Mouse (Mus musculus): ENCODE measurements around the gene Hivep3. TPM values are rescaled to one million over a fixed set of nuclear protein-coding genes. Genes with fewer than 3 reads are reported as not detected.

Gene Hivep3
- polyA plus RNA-seq, 1 experiment from 2014 or later = 2.0 TPM

DNA sequence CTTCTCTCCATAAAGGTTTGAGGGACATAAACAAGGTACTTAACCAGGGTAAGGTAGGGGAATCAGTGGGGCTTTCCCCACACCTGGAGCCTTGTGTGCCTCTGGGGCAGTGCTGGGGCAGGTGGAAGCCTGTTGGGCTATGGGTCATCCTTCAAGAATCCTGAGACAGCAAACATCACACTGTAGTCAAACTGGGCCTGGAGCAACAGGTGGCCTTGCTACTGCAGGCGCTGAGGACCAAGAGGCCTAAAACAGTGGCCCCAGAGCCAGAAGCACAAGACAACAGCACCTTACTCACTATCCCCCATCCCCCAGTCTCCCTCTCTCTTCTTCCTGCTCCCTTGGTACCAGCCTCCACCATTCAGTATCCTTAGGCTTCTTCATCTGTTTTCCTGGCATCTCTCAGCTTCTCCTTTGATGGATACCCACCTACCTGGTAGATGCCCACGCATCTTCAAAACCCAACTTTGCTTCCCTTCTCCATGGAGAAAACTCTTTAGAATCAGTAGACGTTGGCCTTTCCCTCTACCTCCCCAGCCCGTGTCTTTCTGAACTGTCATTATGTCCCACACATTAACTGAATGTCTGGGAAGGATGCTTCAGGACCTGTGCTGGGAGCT, 289.7 kb downstream of the Hivep3 start:
- H3K9me3 ChIP-seq (ENCODE audit: control insufficient read depth, low read length) = no peaks in the 10 kb centered on the region
- no peak overlapping the region for H3K4me3 ChIP-seq (ENCODE audit: low read depth, low read length)
- WGBS = 88% methylated on average over 4 of the region's 4 CpGs
- H3K27me3 ChIP-seq (ENCODE audit: control insufficient read depth, insufficient read depth, low read length) = no peaks in the 10 kb centered on the region
- H3K36me3 ChIP-seq (ENCODE audit: control insufficient read depth, insufficient read depth, low read length) = no peaks in the 10 kb centered on the region
- no peaks in the 10 kb centered on the region for H3K4me1 ChIP-seq (ENCODE audit: control insufficient read depth, insufficient read depth, low read length)
- no peak overlapping the region for H3K27ac ChIP-seq (ENCODE audit: low read depth, low read length)
- no peak for ATAC-seq (ENCODE audit: low FRiP score)
- no peak overlapping the region for H3K4me2 ChIP-seq
- DNase-seq (ENCODE audit: low spot score, missing footprints) = no peak
- no peak overlapping the region for H3K9ac ChIP-seq (ENCODE audit: low read length)

DNA sequence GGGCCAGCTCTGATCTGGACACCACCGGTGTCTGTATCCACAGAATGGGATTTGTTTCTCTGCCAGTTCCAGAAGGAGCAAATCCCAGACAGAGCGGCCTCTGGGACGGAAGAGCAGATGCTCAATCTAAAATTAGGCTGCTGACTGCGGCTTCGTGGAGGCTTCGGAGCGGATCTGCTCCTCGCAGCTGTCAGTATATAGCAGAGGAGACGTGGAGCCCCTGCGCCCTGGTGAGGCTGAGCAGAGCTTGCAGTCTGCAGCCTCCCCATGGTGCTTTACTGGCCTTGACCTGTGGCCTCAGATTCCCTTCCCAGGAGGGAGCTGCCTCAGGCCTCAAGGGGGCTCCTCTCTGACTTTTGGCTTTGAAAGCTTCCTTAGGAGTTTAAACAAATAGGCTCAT, 290.5 kb downstream of the Hivep3 start:
- no peak overlapping the region for H3K4me2 ChIP-seq
- DNase-seq (ENCODE audit: low spot score, missing footprints) (no peak), ATAC-seq (ENCODE audit: low FRiP score) (no peak)
- no peak overlapping the region for H3K4me3 ChIP-seq (ENCODE audit: low read depth, low read length)
- H3K27ac ChIP-seq (ENCODE audit: low read depth, low read length) = no peak overlapping the region
- no peaks in the 10 kb centered on the region for H3K36me3 ChIP-seq (ENCODE audit: control insufficient read depth, insufficient read depth, low read length)
- no peaks in the 10 kb centered on the region for H3K27me3 ChIP-seq (ENCODE audit: control insufficient read depth, insufficient read depth, low read length)
- WGBS = 60% methylated on average over 10 of the region's 10 CpGs
- H3K9me3 ChIP-seq (ENCODE audit: control insufficient read depth, low read length) = no peaks in the 10 kb centered on the region
- H3K9ac ChIP-seq (ENCODE audit: low read length) = no peak overlapping the region
- H3K4me1 ChIP-seq (ENCODE audit: control insufficient read depth, insufficient read depth, low read length) = no peaks in the 10 kb centered on the region

GRCm38 (mm10) chr4:120027671-120028070, 294.1 kb downstream of the Hivep3 start:
- ATAC-seq (ENCODE audit: low FRiP score) (no peak), DNase-seq (ENCODE audit: low spot score, missing footprints) (no peak)
- Histone ChIP-seq H3K4me3 (ENCODE audit: low read depth, low read length) (no peak overlapping the region), H3K27me3 (ENCODE audit: control insufficient read depth, insufficient read depth, low read length) (peaks cover 14% of the 10 kb centered on the region), H3K4me2 (no peak overlapping the region), H3K9me3 (ENCODE audit: control insufficient read depth, low read length) (no peaks in the 10 kb centered on the region), H3K4me1 (ENCODE audit: control insufficient read depth, insufficient read depth, low read length) (no peaks in the 10 kb centered on the region), H3K36me3 (ENCODE audit: control insufficient read depth, insufficient read depth, low read length) (no peaks in the 10 kb centered on the region), H3K27ac (ENCODE audit: low read depth, low read length) (no peak overlapping the region), H3K9ac (ENCODE audit: low read length) (no peak overlapping the region)
- 81% methylated on average over 1 of the region's 1 CpGs for WGBS

- Histone ChIP-seq H3K9me3 (ENCODE audit: control insufficient read depth, low read length) (no peaks in the 10 kb centered on the region), H3K9ac (ENCODE audit: low read length) (no peak overlapping the region), H3K4me2 (no peak overlapping the region), H3K27ac (ENCODE audit: low read depth, low read length) (no peak overlapping the region), H3K27me3 (ENCODE audit: control insufficient read depth, insufficient read depth, low read length) (peaks cover 31% of the 10 kb centered on the region), H3K4me1 (ENCODE audit: control insufficient read depth, insufficient read depth, low read length) (peaks cover 4% of the 10 kb centered on the region; the same call in 1 of the 2 replicates), H3K36me3 (ENCODE audit: control insufficient read depth, insufficient read depth, low read length) (no peaks in the 10 kb centered on the region), H3K4me3 (ENCODE audit: low read depth, low read length) (no peak overlapping the region)
- WGBS = 100% methylated on average over 1 of the region's 1 CpGs
- ATAC-seq (ENCODE audit: low FRiP score) (no peak), DNase-seq (ENCODE audit: low spot score, missing footprints) (no peak)
Observed at GRCm38 (mm10) chr4:120029937-120030336, 296.4 kb downstream of the Hivep3 start.

- peak overlapping the region; percentile 85 for H3K4me2 ChIP-seq
- WGBS = under 1% methylated on average over 57 of the region's 70 CpGs
- 0 out of 2 replicates have a peak overlapping the region, but pooled peaks have one; percentile 24 for H3K9ac ChIP-seq (ENCODE audit: low read length)
Observed at GRCm38 (mm10) chr4:120032320-120032983, 298.9 kb downstream of the Hivep3 start.

GRCm38 (mm10) chr4:120032984-120033355, 299.4 kb downstream of the Hivep3 start:
- Histone ChIP-seq H3K4me3 (ENCODE audit: low read depth, low read length) (peak overlapping the region; percentile 44), H3K9me3 (ENCODE audit: control insufficient read depth, low read length) (no peaks in the 10 kb centered on the region), H3K9ac (ENCODE audit: low read length) (0 out of 2 replicates have a peak overlapping the region, but pooled peaks have one; percentile 24), H3K27ac (ENCODE audit: low read depth, low read length) (no peak overlapping the region), H3K27me3 (ENCODE audit: control insufficient read depth, insufficient read depth, low read length) (peaks cover 31% of the 10 kb centered on the region), H3K4me2 (peak overlapping the region; percentile 85), H3K4me1 (ENCODE audit: control insufficient read depth, insufficient read depth, low read length) (peaks cover 4% of the 10 kb centered on the region; the same call in 1 of the 2 replicates), H3K36me3 (ENCODE audit: control insufficient read depth, insufficient read depth, low read length) (no peaks in the 10 kb centered on the region)
- DNase-seq (ENCODE audit: low spot score, missing footprints) (peak; percentile 85), ATAC-seq (ENCODE audit: low FRiP score) (no peak)
- WGBS = 2% methylated on average over 38 of the region's 38 CpGs

More at GRCm38 (mm10) chr4:120032320-120032983, 298.9 kb downstream of the Hivep3 start:
- no peaks in the 10 kb centered on the region for H3K36me3 ChIP-seq (ENCODE audit: control insufficient read depth, insufficient read depth, low read length)
- peaks cover 4% of the 10 kb centered on the region; the same call in 1 of the 2 replicates for H3K4me1 ChIP-seq (ENCODE audit: control insufficient read depth, insufficient read depth, low read length)
- no peak overlapping the region for H3K27ac ChIP-seq (ENCODE audit: low read depth, low read length)
- no peaks in the 10 kb centered on the region for H3K9me3 ChIP-seq (ENCODE audit: control insufficient read depth, low read length)
- DNase-seq (ENCODE audit: low spot score, missing footprints) (peak; percentile 90), ATAC-seq (ENCODE audit: low FRiP score) (peak; percentile 75)
- H3K4me3 ChIP-seq (ENCODE audit: low read depth, low read length) = peak overlapping the region; percentile 44
- peaks cover 31% of the 10 kb centered on the region for H3K27me3 ChIP-seq (ENCODE audit: control insufficient read depth, insufficient read depth, low read length)

DNA sequence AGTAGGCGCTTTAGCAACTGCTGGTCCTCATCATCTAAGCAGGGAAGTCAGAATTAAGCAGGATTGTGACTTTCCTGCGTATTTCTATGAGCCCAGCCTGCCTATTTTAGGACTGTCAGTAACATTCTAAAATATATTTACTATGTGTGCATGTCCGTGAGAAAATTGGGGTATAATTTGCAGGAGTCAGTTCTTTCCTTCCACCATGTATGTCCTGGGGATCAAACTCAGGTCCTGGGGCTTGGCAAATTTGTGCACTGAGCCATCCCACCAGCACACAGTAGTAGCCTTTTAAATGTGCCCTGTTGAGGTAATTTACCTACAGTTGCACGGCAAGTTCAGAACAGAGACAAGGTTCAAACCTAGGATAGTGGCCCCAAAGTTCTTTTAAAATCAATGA, 302.7 kb downstream of the Hivep3 start:
- no peak for ATAC-seq (ENCODE audit: low FRiP score)
- Histone ChIP-seq H3K4me1 (ENCODE audit: control insufficient read depth, insufficient read depth, low read length) (peaks cover 4% of the 10 kb centered on the region; the same call in 1 of the 2 replicates), H3K4me3 (ENCODE audit: low read depth, low read length) (no peak overlapping the region), H3K27ac (ENCODE audit: low read depth, low read length) (no peak overlapping the region), H3K36me3 (ENCODE audit: control insufficient read depth, insufficient read depth, low read length) (no peaks in the 10 kb centered on the region), H3K9ac (ENCODE audit: low read length) (no peak overlapping the region), H3K9me3 (ENCODE audit: control insufficient read depth, low read length) (no peaks in the 10 kb centered on the region), H3K4me2 (no peak overlapping the region), H3K27me3 (ENCODE audit: control insufficient read depth, insufficient read depth, low read length) (peaks cover 30% of the 10 kb centered on the region)
- no peak for DNase-seq (ENCODE audit: low spot score, missing footprints)
- WGBS = 82% methylated on average over 4 of the region's 4 CpGs

- Histone ChIP-seq H3K36me3 (ENCODE audit: control insufficient read depth, insufficient read depth, low read length) (no peaks in the 10 kb centered on the region), H3K9me3 (ENCODE audit: control insufficient read depth, low read length) (no peaks in the 10 kb centered on the region), H3K4me1 (ENCODE audit: control insufficient read depth, insufficient read depth, low read length) (peaks cover 4% of the 10 kb centered on the region; the same call in 1 of the 2 replicates), H3K9ac (ENCODE audit: low read length) (no peak overlapping the region), H3K27me3 (ENCODE audit: control insufficient read depth, insufficient read depth, low read length) (peaks cover 23% of the 10 kb centered on the region), H3K4me3 (ENCODE audit: low read depth, low read length) (no peak overlapping the region), H3K27ac (ENCODE audit: low read depth, low read length) (no peak overlapping the region), H3K4me2 (no peak overlapping the region)
- no peak for ATAC-seq (ENCODE audit: low FRiP score)
- 53% methylated on average over 7 of the region's 7 CpGs for WGBS
- DNase-seq (ENCODE audit: low spot score, missing footprints) = no peak
Observed at GRCm38 (mm10) chr4:120037007-120037406, 303.4 kb downstream of the Hivep3 start.

GRCm38 (mm10) chr4:120041520-120041919, 307.9 kb downstream of the Hivep3 start:
- 82% methylated on average over 2 of the region's 2 CpGs for WGBS

More at GRCm38 (mm10) chr4:120041520-120041919, 307.9 kb downstream of the Hivep3 start:
- Histone ChIP-seq H3K9me3 (ENCODE audit: control insufficient read depth, low read length) (no peaks in the 10 kb centered on the region), H3K9ac (ENCODE audit: low read length) (no peak overlapping the region), H3K27me3 (ENCODE audit: control insufficient read depth, insufficient read depth, low read length) (no peaks in the 10 kb centered on the region), H3K4me1 (ENCODE audit: control insufficient read depth, insufficient read depth, low read length) (no peaks in the 10 kb centered on the region), H3K4me2 (no peak overlapping the region), H3K36me3 (ENCODE audit: control insufficient read depth, insufficient read depth, low read length) (no peaks in the 10 kb centered on the region), H3K4me3 (ENCODE audit: low read depth, low read length) (no peak overlapping the region), H3K27ac (ENCODE audit: low read depth, low read length) (no peak overlapping the region)
- DNase-seq (ENCODE audit: low spot score, missing footprints) (no peak), ATAC-seq (ENCODE audit: low FRiP score) (no peak)
